Mouse (Mus musculus) bone marrow, adult 2 months (tissue): Measurements from ENCODE around the gene Mccc1.
A peak's percentile ranks its signal among the peaks of the same experiment; 100 is the strongest.

Experiments
- CTCF ChIP-seq: fragments of 200-500 bp; IDR thresholded peaks from 2 replicates; pipeline ENCODE4 v1.5.1; 2011; ENCODE audit warnings: low read length, control low read depth; ENCODE audit not compliant: control insufficient read depth, insufficient read depth
- POLR2A ChIP-seq: fragments of 200-500 bp; IDR thresholded peaks from 2 replicates; pipeline ENCODE4 v1.6.1; 2011; ENCODE audit warnings: low read depth, mild to moderate bottlenecking, control low read depth, low read length, borderline replicate concordance; ENCODE audit not compliant: control insufficient read depth

GRCm38 (mm10) chr3:35972985-35973384 is 27.5 kb downstream of the Mccc1 start:
- TF ChIP-seq CTCF (peak; percentile 15; the same call in 1 of the 2 replicates), POLR2A (no peak)
